Mouse (Mus musculus) liver, adult 2 months (tissue): ENCODE measurements at regions not wholly inside any gene's neighbourhood (a gene's known extent, or its start where the extent isn't known, plus 50 kb on each side); places are given as distances from the start of the nearest gene placed in this dataset.

Experiments
- DNase-seq: peaks from one replicate; pipeline ENCODE4 v3.0.0-alpha.2; 2011; ENCODE audit warnings: low read depth, low spot score; ENCODE audit errors: extremely low read depth
- H3K27ac ChIP-seq: fragments of 200-500 bp; replicated peaks from 2 replicates; pipeline ENCODE4 v1.5.1; 2012; ENCODE audit warnings: low read depth, mild to moderate bottlenecking, control low read depth, inconsistent platforms, low read length; ENCODE audit not compliant: insufficient read depth
- H3K27me3 ChIP-seq: fragments of 200-500 bp; 2 replicates; pipeline ENCODE4 v1.6.1; 2012; ENCODE audit warnings: mild to moderate bottlenecking, moderate library complexity, low read length, inconsistent platforms; ENCODE audit not compliant: control insufficient read depth, insufficient read depth
- H3K36me3 ChIP-seq: fragments of 200-500 bp; 2 replicates; pipeline ENCODE4 v1.6.1; 2012; ENCODE audit warnings: low read length, inconsistent platforms; ENCODE audit not compliant: control insufficient read depth, insufficient read depth
- H3K4me1 ChIP-seq: fragments of 200-500 bp; 2 replicates; pipeline ENCODE4 v1.6.1; 2011; ENCODE audit warnings: low read length; ENCODE audit not compliant: control insufficient read depth, insufficient read depth
- H3K4me3 ChIP-seq: fragments of 200-500 bp; 2 replicates; pipeline ENCODE4 v1.5.1; 2011; ENCODE audit warnings: low read depth, mild to moderate bottlenecking, control low read depth, low read length, moderate library complexity; ENCODE audit not compliant: insufficient read depth
- H3K79me2 ChIP-seq: fragments of 200-500 bp; 2 replicates; pipeline ENCODE4 v1.6.1; 2012; ENCODE audit warnings: inconsistent platforms, mild to moderate bottlenecking, low read length, moderate library complexity; ENCODE audit not compliant: control insufficient read depth, insufficient read depth
- H3K9ac ChIP-seq: fragments of 200-500 bp; 2 replicates; pipeline ENCODE4 v1.6.1; 2012; ENCODE audit warnings: low read depth, mild to moderate bottlenecking, control low read depth, inconsistent platforms, low read length
- CTCF ChIP-seq: fragments of 200-500 bp; IDR thresholded peaks from 2 replicates; pipeline ENCODE4 v1.5.1; 2011; ENCODE audit warnings: low read depth, low read length, control low read depth
- POLR2A ChIP-seq: fragments of 200-500 bp; IDR thresholded peaks from 2 replicates; pipeline ENCODE4 v1.6.1; 2011; ENCODE audit warnings: low read length, control low read depth; ENCODE audit not compliant: insufficient read depth; ENCODE audit errors: extremely low read depth
- WGBS: fragments of 180-500 bp; shearing (Covaris S2); methylation state at CpG from one replicate; pipeline ENCODE4 v1.1.7; 2018; 5-methylcytosine and 5-hydroxymethylcytosine counted together

DNA sequence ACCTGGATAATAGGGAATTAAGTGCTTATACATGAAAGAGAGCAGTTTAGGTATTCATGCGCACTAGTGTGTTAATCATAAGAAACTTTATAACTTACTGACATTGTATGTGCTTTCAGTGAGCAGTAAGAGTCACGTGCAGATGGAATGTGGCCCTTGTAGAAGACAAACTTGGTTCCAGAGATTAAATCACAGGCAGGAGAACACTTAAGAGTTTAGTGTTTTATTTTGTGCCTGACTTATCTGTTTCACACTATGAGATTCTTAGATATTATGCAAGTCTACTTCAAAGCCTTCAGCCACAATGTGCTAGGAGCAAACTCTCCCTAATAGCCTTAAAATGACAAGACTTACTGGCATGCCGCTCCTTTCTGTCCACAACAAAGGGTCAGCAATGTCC is 296.8 kb downstream of the Gja1 start:
- H3K9ac ChIP-seq = no peak overlapping the region
- 76% methylated on average over 3 of the region's 3 CpGs for WGBS
- H3K4me3 ChIP-seq = no peak overlapping the region
- no peak for DNase-seq
- TF ChIP-seq CTCF (no peak), POLR2A (no peak)
- no peak overlapping the region for H3K27ac ChIP-seq
- no peaks in the 10 kb centered on the region for H3K27me3 ChIP-seq
- no peaks in the 10 kb centered on the region for H3K79me2 ChIP-seq
- H3K36me3 ChIP-seq = no peaks in the 10 kb centered on the region
- no peaks in the 10 kb centered on the region for H3K4me1 ChIP-seq

DNA sequence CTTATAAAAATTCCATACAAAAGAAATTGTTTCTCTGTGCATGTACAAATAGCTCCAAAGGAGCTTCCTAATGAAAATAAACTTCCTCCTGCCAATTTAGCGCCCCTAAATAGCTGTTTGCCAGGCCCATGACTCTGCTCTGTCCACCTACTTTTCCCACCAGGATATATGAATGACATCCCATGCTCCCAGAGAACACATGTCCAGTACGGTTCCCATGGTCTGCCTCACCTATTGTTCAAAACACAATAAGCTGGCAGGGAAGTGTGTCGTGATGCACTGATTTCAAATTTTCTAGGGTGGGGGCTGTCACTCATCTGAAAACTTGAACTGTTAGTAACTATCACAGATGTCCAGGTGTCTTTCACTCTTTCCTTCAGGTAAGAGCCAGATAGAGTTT is 305.8 kb downstream of the Gja1 start:
- Histone ChIP-seq H3K27ac (no peak overlapping the region), H3K36me3 (no peaks in the 10 kb centered on the region), H3K27me3 (no peaks in the 10 kb centered on the region), H3K4me1 (no peaks in the 10 kb centered on the region), H3K9ac (no peak overlapping the region), H3K79me2 (no peaks in the 10 kb centered on the region), H3K4me3 (no peak overlapping the region)
- 79% methylated on average over 3 of the region's 3 CpGs for WGBS
- TF ChIP-seq CTCF (no peak), POLR2A (no peak)
- DNase-seq = no peak

DNA sequence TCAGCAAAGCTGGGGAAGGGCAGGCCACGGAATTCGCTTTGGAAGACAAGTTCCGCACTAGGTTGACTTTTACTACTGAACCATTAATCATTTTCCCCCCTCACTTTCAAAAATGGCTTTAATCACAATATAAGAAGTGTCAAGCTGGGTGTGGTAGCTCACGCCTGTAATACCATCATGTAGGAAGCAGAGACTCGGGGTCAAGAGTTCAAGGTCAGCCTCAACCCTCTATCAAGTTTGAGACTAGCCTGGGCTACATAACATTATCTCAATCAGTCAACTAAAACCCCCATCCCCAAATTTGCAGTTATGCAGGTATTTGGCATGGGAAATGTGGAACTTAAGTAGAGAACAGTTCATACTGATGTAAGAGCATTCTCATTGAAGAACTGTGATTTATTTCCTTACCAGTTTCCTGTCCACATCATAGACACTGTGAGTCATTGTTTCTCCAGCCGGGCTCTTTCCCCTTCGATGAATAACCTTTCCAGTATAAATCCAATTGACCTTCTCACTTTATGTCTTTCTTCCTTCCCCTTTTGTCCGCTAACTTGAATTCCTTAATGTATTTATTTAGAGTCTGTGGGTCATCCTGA is 308.6 kb downstream of the Gja1 start:
- Histone ChIP-seq H3K27ac (no peak overlapping the region), H3K9ac (no peak overlapping the region), H3K79me2 (no peaks in the 10 kb centered on the region), H3K4me1 (no peaks in the 10 kb centered on the region), H3K4me3 (no peak overlapping the region), H3K27me3 (no peaks in the 10 kb centered on the region), H3K36me3 (no peaks in the 10 kb centered on the region)
- WGBS = 82% methylated on average over 8 of the region's 8 CpGs
- TF ChIP-seq POLR2A (no peak), CTCF (no peak)
- no peak for DNase-seq

DNA sequence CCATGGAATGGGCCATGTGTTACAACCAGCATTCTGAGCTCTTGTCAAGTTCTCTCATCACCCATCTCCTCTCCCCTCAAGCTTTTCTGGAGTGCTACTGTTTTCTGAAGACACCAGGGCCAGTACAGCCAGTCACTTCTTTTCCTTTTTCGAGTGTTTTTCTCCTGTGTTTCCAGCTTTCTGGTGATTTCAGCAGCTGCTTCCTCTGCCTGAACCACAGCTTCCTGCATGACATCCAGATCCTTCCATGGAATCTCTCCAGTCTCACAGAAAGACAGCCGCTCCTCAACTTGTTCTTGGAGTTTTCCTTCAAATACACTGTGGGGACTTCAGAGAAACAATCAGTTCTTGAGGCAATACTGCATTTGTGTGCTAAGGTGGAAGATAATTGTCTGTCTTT is 314.3 kb downstream of the Gja1 start:
- no peak for DNase-seq
- no peak overlapping the region for H3K4me3 ChIP-seq
- H3K27ac ChIP-seq = no peak overlapping the region
- 66% methylated on average over 2 of the region's 2 CpGs for WGBS
- no peaks in the 10 kb centered on the region for H3K4me1 ChIP-seq
- no peaks in the 10 kb centered on the region for H3K79me2 ChIP-seq
- no peak for TF ChIP-seq CTCF
- no peak for TF ChIP-seq POLR2A
- H3K36me3 ChIP-seq = no peaks in the 10 kb centered on the region
- H3K27me3 ChIP-seq = no peaks in the 10 kb centered on the region
- no peak overlapping the region for H3K9ac ChIP-seq

DNA sequence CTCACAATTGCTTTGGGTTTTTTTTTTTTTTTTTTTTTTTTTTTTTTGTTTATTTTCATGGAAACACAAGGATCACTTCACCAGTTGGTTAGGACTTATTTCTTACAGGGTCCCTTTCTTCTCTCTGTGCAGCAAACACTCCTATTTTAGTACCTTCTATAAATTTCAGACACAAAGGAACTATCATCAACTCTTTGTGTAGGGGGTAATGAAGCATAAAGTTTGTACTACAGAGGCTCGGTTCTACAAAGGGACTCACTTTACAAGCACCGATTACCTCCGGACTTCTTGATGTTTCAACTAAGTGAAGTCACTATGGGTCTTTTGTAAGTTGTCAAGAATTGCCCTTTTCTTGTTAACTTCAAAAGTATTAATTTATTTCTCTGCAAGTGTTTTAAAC is 318.0 kb downstream of the Gja1 start:
- Histone ChIP-seq H3K36me3 (no peaks in the 10 kb centered on the region), H3K4me1 (no peaks in the 10 kb centered on the region), H3K27me3 (no peaks in the 10 kb centered on the region), H3K27ac (no peak overlapping the region), H3K79me2 (no peaks in the 10 kb centered on the region), H3K4me3 (no peak overlapping the region), H3K9ac (no peak overlapping the region)
- DNase-seq = no peak
- TF ChIP-seq CTCF (no peak), POLR2A (no peak)
- WGBS = 92% methylated on average over 3 of the region's 3 CpGs

DNA sequence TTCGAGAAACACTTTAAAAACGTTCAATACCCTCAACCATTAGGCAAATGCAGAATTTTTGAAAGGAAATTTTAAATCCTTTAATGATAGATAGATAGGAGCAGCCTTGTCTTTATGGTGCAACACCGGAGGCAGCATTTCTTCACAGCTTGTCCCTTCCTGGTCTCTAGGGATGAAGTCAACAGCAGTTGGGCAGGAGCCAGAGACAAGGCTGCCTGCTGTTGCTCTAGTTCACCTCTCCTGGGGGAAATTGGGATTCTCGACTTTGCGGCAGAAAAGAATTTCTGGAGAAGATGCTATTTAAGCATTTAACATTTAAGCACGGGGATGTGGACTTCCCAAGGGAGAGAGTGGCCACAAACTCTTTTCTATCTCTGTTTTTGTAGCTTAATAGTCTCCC is 323.0 kb downstream of the Gja1 start:
- 78% methylated on average over 6 of the region's 6 CpGs for WGBS
- H3K4me1 ChIP-seq = no peaks in the 10 kb centered on the region
- H3K36me3 ChIP-seq = no peaks in the 10 kb centered on the region
- H3K27me3 ChIP-seq = no peaks in the 10 kb centered on the region
- no peak for DNase-seq
- TF ChIP-seq CTCF (no peak), POLR2A (no peak)
- no peak overlapping the region for H3K4me3 ChIP-seq
- no peak overlapping the region for H3K27ac ChIP-seq
- no peak overlapping the region for H3K9ac ChIP-seq
- H3K79me2 ChIP-seq = no peaks in the 10 kb centered on the region
